Mouse (Mus musculus): ENCODE data around the gene Samd4. TPM values are rescaled to one million over a fixed set of nuclear protein-coding genes. Genes with fewer than 3 reads are reported as not detected.

Samd4 gene
- total RNA-seq, 2 experiments from 2014 or later: 50.6 to 52.6 TPM

GRCm38 (mm10) chr14:46883871-46884441 is 1.3 kb downstream of the Samd4 start:
- Histone ChIP-seq H3K27ac (peak overlapping the region; percentile 91), H3K4me3 (peak overlapping the region; percentile 91)
- peak; percentile 66 for DNase-seq
- intact Hi-C loops (cut with DNase I): loop anchor here (1.0 to 5.0 kb wide), 4 partner anchors 62 to 303 kb away; partner anchors contain the start of genes Gch1 and Gmfb
- no peak for TF ChIP-seq CTCF (IDR thresholded peaks at IDR 0.05)

DNA sequence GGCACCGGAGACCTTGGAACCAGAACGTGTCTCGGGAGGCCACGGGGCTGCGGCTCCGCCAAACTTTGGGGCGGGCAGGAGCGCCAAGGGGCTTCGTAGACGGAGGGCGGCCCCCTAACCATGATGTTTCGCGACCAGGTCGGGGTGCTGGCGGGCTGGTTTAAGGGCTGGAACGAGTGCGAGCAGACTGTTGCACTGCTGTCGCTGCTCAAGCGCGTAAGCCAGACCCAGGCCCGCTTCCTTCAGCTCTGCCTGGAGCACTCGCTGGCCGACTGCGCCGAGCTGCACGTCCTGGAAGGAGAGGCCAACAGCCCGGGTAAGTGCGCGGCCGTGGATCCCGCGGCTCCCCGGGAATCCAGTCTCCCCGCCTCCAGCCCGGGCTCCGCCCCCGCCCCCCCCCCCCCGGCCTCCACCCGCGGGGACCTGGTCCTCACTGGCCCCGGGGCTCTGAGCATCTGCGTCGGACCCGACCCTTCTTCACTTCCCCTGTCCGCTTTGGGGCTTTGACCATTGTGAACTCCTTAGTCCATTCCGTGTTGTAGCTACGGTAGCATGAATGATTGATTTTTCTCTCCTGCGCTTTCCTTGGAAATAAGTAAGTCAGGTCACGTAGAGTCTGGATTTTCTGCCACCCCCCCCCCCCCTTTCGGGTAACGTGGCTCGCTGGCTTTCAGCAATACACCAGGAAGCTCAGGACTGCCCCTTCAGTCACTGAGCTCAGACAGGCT is 2.2 kb downstream of the Samd4 start:
- TF ChIP-seq CTCF (IDR thresholded peaks at IDR 0.05): no peak
- H3K27ac ChIP-seq: peak overlapping the region; percentile 91
- DNase-seq: peak; percentile 78
- H3K4me3 ChIP-seq: peak overlapping the region; percentile 91
- intact Hi-C loops (cut with DNase I): loop anchor here (5.0 kb wide), 4 partner anchors 37 to 302 kb away; partner anchors contain the start of genes Gch1 and Gmfb

DNA sequence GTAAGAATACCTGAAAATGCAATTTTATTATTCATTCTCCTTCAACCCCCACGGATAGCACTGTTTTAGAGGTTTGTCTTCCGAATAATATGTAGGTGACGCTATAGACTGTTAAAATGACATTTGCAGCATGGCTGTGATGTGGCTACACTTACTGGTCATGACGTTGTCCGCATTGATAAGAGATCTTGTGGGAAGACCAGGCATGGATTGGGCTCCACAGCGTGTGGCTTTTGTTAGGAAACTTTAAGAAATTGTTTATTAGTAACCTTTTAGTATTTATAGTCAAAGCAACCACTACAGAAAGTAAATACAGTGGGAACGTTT is 2.7 kb downstream of the Samd4 start:
- Histone ChIP-seq H3K27ac (peak overlapping the region; percentile 91), H3K4me3 (peak overlapping the region; percentile 91)
- intact Hi-C loops (cut with DNase I): loop anchor here (5.0 kb wide), 1 partner anchor 37 kb away; no protein-coding TSS in a partner anchor
- TF ChIP-seq CTCF (IDR thresholded peaks at IDR 0.05): no peak; the same call in 1 of the 2 replicates
- no peak for DNase-seq

DNA sequence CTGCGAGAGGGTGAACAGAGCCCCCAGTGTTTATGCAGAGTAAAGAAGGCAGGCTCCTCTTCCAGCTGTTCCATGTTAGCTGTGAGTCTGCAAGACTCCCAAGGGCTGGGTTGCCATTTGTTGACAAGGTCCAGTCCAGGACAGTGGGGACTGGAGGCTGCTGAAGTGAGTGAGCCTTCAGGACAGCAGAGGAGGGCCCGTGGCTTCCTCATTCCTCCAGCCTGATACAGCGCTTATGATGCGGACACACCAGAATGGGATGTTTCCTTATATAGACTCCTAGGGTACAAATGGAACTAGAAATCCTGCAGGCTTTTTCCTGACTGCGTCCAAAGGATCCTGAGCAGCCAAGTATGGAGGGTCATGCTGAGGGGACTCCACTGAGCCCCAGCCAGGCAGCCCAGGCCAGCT is 3.2 kb downstream of the Samd4 start:
- peak; percentile 65 for DNase-seq
- Histone ChIP-seq H3K4me3 (peak overlapping the region; percentile 91), H3K27ac (peak overlapping the region; percentile 91)
- intact Hi-C loops (cut with DNase I): loop anchor here (5.0 kb wide), 1 partner anchor 36 kb away; no protein-coding TSS in a partner anchor
- no peak for TF ChIP-seq CTCF (IDR thresholded peaks at IDR 0.05)

- no peak for DNase-seq
- no peak for TF ChIP-seq CTCF (IDR thresholded peaks at IDR 0.05)
- H3K27ac ChIP-seq: no peak overlapping the region
- H3K4me3 ChIP-seq: no peak overlapping the region
- intact Hi-C loops (cut with DNase I): loop anchor here (5.0 kb wide), 1 partner anchor 33 kb away; no protein-coding TSS in a partner anchor
Measured at GRCm38 (mm10) chr14:46889096-46889495, 6.4 kb downstream of the Samd4 start.

GRCm38 (mm10) chr14:46893961-46894360 is 11.3 kb downstream of the Samd4 start:
- DNase-seq: no peak
- intact Hi-C loops (cut with DNase I): no loop called here
- no peak for TF ChIP-seq CTCF (IDR thresholded peaks at IDR 0.05)
- H3K4me3 ChIP-seq: no peak overlapping the region
- no peak overlapping the region for H3K27ac ChIP-seq

DNA sequence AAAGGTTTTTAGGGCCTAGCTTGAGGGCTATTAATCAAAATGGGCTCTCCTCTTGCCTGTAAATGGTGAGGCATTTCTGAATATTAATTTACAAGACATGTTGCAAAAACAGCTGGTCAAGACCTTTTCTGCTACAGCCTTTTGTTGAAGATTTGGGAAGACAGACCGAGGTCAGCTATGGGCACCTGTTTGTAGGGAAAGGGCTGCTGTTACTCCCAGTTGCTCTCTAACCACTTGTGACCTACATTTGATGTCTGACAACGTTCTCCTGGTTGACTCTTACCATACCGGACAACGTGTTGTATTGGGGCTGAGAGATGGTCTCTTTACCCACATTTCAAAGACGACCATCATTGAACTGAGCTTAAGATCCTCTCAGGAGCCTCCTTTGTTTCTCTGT is 15.3 kb downstream of the Samd4 start:
- peak overlapping the region; percentile 20; the same call in 1 of the 2 replicates for H3K27ac ChIP-seq
- H3K4me3 ChIP-seq: no peak overlapping the region
- no peak for TF ChIP-seq CTCF (IDR thresholded peaks at IDR 0.05)
- no peak for DNase-seq
- intact Hi-C loops (cut with DNase I): no loop called here

- no peak for TF ChIP-seq CTCF (IDR thresholded peaks at IDR 0.05)
- no peak overlapping the region for H3K4me3 ChIP-seq
- intact Hi-C loops (cut with DNase I): no loop called here
- H3K27ac ChIP-seq: 0 out of 2 replicates have a peak overlapping the region, but pooled peaks have one; percentile 4
- DNase-seq: no peak
Measured at GRCm38 (mm10) chr14:46898626-46899025, 16.0 kb downstream of the Samd4 start.

DNA sequence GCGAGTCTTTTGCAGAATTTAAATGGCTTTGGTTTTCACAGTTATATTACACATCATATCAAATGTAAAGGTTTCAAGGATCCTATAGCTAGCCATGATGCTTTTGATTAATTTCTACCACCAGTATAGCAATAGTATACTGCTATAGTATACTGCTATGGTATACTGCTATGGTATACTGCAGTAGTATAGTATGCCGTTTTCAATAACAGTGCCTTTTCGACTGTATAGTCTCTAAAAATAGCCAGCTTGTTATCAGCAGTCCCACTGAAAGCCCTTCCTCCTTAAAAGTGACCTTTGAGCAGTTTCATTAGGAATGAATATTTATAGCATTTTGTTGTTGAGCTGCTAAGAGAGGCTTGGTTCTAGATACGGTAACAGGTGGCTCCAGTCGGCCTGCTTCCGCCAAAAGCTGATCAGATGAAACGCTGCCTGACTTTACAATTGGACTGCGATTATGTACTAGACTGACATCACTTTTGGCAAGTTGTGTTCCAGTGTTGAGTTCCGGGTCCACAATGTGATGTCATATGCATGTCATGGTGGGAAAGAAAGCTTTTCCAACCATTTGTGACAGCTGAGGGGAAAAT is 19.9 kb downstream of the Samd4 start:
- intact Hi-C loops (cut with DNase I): loop anchor here (5.0 kb wide), 1 partner anchor 50 kb away; no protein-coding TSS in a partner anchor
- DNase-seq: no peak
- Histone ChIP-seq H3K27ac (peak overlapping the region; percentile 51), H3K4me3 (no peak overlapping the region)
- no peak for TF ChIP-seq CTCF (IDR thresholded peaks at IDR 0.05)

GRCm38 (mm10) chr14:46904276-46904675 is 21.6 kb downstream of the Samd4 start:
- no peak for TF ChIP-seq CTCF (IDR thresholded peaks at IDR 0.05)
- H3K27ac ChIP-seq: no peak overlapping the region
- no peak for DNase-seq
- intact Hi-C loops (cut with DNase I): loop anchor here (5.0 kb wide), 1 partner anchor 48 kb away; no protein-coding TSS in a partner anchor
- no peak overlapping the region for H3K4me3 ChIP-seq

GRCm38 (mm10) chr14:46908858-46909257 is 26.2 kb downstream of the Samd4 start:
- intact Hi-C loops (cut with DNase I): no loop called here
- no peak for DNase-seq
- Histone ChIP-seq H3K27ac (no peak overlapping the region), H3K4me3 (no peak overlapping the region)
- TF ChIP-seq CTCF (IDR thresholded peaks at IDR 0.05): no peak

- H3K4me3 ChIP-seq: no peak overlapping the region
- intact Hi-C loops (cut with DNase I): no loop called here
- no peak overlapping the region for H3K27ac ChIP-seq
- DNase-seq: no peak
- TF ChIP-seq CTCF (IDR thresholded peaks at IDR 0.05): no peak
Measured at GRCm38 (mm10) chr14:46912496-46912895, 29.8 kb downstream of the Samd4 start.

- no peak for DNase-seq
- no peak for TF ChIP-seq CTCF (IDR thresholded peaks at IDR 0.05)
- peak overlapping the region; percentile 61 for H3K27ac ChIP-seq
- intact Hi-C loops (cut with DNase I): no loop called here
- no peak overlapping the region for H3K4me3 ChIP-seq
Measured at GRCm38 (mm10) chr14:46914356-46914755, 31.7 kb downstream of the Samd4 start.

Measured in gastrocnemius, adult 2 months (tissue).